Mouse (Mus musculus) liver, embryonic 11.5 days (tissue): Measurements from ENCODE around the gene Klf15. TPM values are rescaled to one million over a fixed set of nuclear protein-coding genes. Genes with fewer than 3 reads are reported as not detected.

Experiments
- ATAC-seq: fragments of 200-750 bp; cut with Nextera tagmentation; replicated peaks from 2 replicates; pipeline ENCODE4 v1.8.0; 2017; ENCODE audit warnings: moderate number of reproducible peaks, mild to moderate bottlenecking, moderate TSS enrichment, moderate library complexity; ENCODE audit not compliant: low FRiP score
- DNase-seq: peaks from one replicate; pipeline ENCODE4 v3.0.0-alpha.2; 2017; ENCODE audit warnings: low spot score
- H3K27ac ChIP-seq: fragments of 300-500 bp; sonication (generic); 2 replicates; pipeline ENCODE4 v1.5.1; 2014; ENCODE audit warnings: mild to moderate bottlenecking, low read depth, low read length, control low read depth
- H3K27me3 ChIP-seq: fragments of 300-500 bp; sonication (generic); replicated peaks from 2 replicates; pipeline ENCODE4 v1.6.1; 2014; ENCODE audit warnings: low read length, mixed read lengths; ENCODE audit not compliant: control insufficient read depth, insufficient read depth
- H3K36me3 ChIP-seq: fragments of 300-500 bp; sonication (generic); 2 replicates; pipeline ENCODE4 v1.6.1; 2014; ENCODE audit warnings: mild to moderate bottlenecking, low read length, moderate library complexity, mixed read lengths; ENCODE audit not compliant: control insufficient read depth, insufficient read depth
- H3K4me1 ChIP-seq: fragments of 300-500 bp; sonication (generic); replicated peaks from 2 replicates; pipeline ENCODE4 v1.6.1; 2014; ENCODE audit warnings: low read length, mixed read lengths; ENCODE audit not compliant: control insufficient read depth, insufficient read depth
- H3K4me2 ChIP-seq: fragments of 300-500 bp; sonication (generic); 2 replicates; pipeline ENCODE4 v1.6.1; 2014; ENCODE audit warnings: mild to moderate bottlenecking, control low read depth, moderate library complexity
- H3K4me3 ChIP-seq: fragments of 300-500 bp; sonication (generic); 2 replicates; pipeline ENCODE4 v1.5.1; 2014; ENCODE audit warnings: low read depth, low read length, control low read depth
- H3K9ac ChIP-seq: fragments of 300-500 bp; sonication (generic); 2 replicates; pipeline ENCODE4 v1.6.1; 2014; ENCODE audit warnings: low read depth, low read length, control low read depth
- H3K9me3 ChIP-seq: fragments of 300-500 bp; sonication (generic); 2 replicates; pipeline ENCODE4 v1.6.1; 2016; ENCODE audit warnings: low read length, inconsistent platforms, mixed read lengths; ENCODE audit not compliant: control insufficient read depth
- WGBS: fragments of 180-500 bp; shearing (Covaris S2); extraction: QIAGEN DNeasy Blood & Tissue Kit; methylation state at CpG from one replicate; pipeline ENCODE4 v1.1.7; 2014; 5-methylcytosine and 5-hydroxymethylcytosine counted together
- polyA plus RNA-seq: library from polyadenylated mRNA; unstranded; fragments of >200 nt; fragmentation: Nextera tagmentation; extraction: Ambion mirVana; gene quantifications from 2 replicates; pipeline ENCODE4 v1.2.1, GENCODE M21; 2014

Klf15 gene
- polyA plus RNA-seq, 1 experiment from 2014 or later, result 10.6 TPM

GRCm38 (mm10) chr6:90475176-90475853 lies 12.9 kb downstream of the Klf15 start:
- Histone ChIP-seq H3K27me3 (no peaks in the 10 kb centered on the region), H3K27ac (no peak overlapping the region), H3K9me3 (no peaks in the 10 kb centered on the region), H3K9ac (no peak overlapping the region), H3K4me2 (no peak overlapping the region), H3K4me3 (no peak overlapping the region), H3K4me1 (no peaks in the 10 kb centered on the region), H3K36me3 (no peaks in the 10 kb centered on the region)
- 70% methylated on average over 4 of the region's 4 CpGs for WGBS
- DNase-seq (no peak), ATAC-seq (no peak)

- no peak overlapping the region for H3K4me2 ChIP-seq
- H3K36me3 ChIP-seq, result no peaks in the 10 kb centered on the region
- 64% methylated on average over 3 of the region's 3 CpGs for WGBS
- no peak overlapping the region for H3K27ac ChIP-seq
- no peaks in the 10 kb centered on the region for H3K4me1 ChIP-seq
- DNase-seq (no peak), ATAC-seq (no peak)
- H3K27me3 ChIP-seq, result no peaks in the 10 kb centered on the region
- no peaks in the 10 kb centered on the region for H3K9me3 ChIP-seq
- no peak overlapping the region for H3K4me3 ChIP-seq
- no peak overlapping the region for H3K9ac ChIP-seq
Observed at GRCm38 (mm10) chr6:90475854-90476212, 13.5 kb downstream of the Klf15 start.

GRCm38 (mm10) chr6:90476941-90477518 lies 14.7 kb downstream of the Klf15 start:
- no peak overlapping the region for H3K27ac ChIP-seq

GRCm38 (mm10) chr6:90484249-90484648 lies 21.9 kb downstream of the Klf15 start:
- no peaks in the 10 kb centered on the region for H3K27me3 ChIP-seq
- H3K4me2 ChIP-seq, result no peak overlapping the region
- H3K27ac ChIP-seq, result no peak overlapping the region
- ATAC-seq, result no peak
- no peak for DNase-seq
- H3K4me3 ChIP-seq, result no peak overlapping the region
- no peaks in the 10 kb centered on the region for H3K36me3 ChIP-seq
- no peak overlapping the region for H3K9ac ChIP-seq
- no peaks in the 10 kb centered on the region for H3K9me3 ChIP-seq
- WGBS, result 61% methylated on average over 3 of the region's 3 CpGs
- no peaks in the 10 kb centered on the region for H3K4me1 ChIP-seq

More at GRCm38 (mm10) chr6:90476941-90477518, 14.7 kb downstream of the Klf15 start:
- H3K36me3 ChIP-seq, result no peaks in the 10 kb centered on the region
- H3K4me3 ChIP-seq, result no peak overlapping the region
- no peaks in the 10 kb centered on the region for H3K27me3 ChIP-seq
- ATAC-seq (no peak), DNase-seq (no peak)
- no peak overlapping the region for H3K9ac ChIP-seq
- H3K4me2 ChIP-seq, result no peak overlapping the region
- WGBS, result 46% methylated on average over 14 of the region's 14 CpGs
- no peaks in the 10 kb centered on the region for H3K9me3 ChIP-seq
- no peaks in the 10 kb centered on the region for H3K4me1 ChIP-seq

GRCm38 (mm10) chr6:90484876-90485275 lies 22.5 kb downstream of the Klf15 start:
- H3K4me3 ChIP-seq, result no peak overlapping the region
- H3K27me3 ChIP-seq, result no peaks in the 10 kb centered on the region
- DNase-seq (no peak), ATAC-seq (no peak)
- no peaks in the 10 kb centered on the region for H3K4me1 ChIP-seq
- no peaks in the 10 kb centered on the region for H3K36me3 ChIP-seq
- H3K9ac ChIP-seq, result no peak overlapping the region
- no peaks in the 10 kb centered on the region for H3K9me3 ChIP-seq
- no peak overlapping the region for H3K4me2 ChIP-seq
- WGBS, result 79% methylated on average over 5 of the region's 5 CpGs
- H3K27ac ChIP-seq, result no peak overlapping the region

GRCm38 (mm10) chr6:90486176-90486921 lies 24.0 kb downstream of the Klf15 start, which contains the start of gene Aldh1l1:
Aldh1l1 (plus strand) TSS chr6:90486427.
- Histone ChIP-seq H3K27ac (no peak within 1 kb of the TSS), H3K9me3 (no peaks in the 10 kb centered on the region), H3K4me3 (no peak within 1 kb of the TSS), H3K36me3 (no peaks in the 10 kb centered on the region), H3K27me3 (no peaks in the 10 kb centered on the region), H3K4me1 (no peaks in the 10 kb centered on the region), H3K9ac (no peak within 1 kb of the TSS), H3K4me2 (no peak within 1 kb of the TSS)
- DNase-seq, result no peak
- 75% methylated on average over 12 of the region's 12 CpGs for WGBS
- no peak for ATAC-seq

GRCm38 (mm10) chr6:90487531-90487930 lies 25.2 kb downstream of the Klf15 start:
- no peaks in the 10 kb centered on the region for H3K4me1 ChIP-seq
- H3K27me3 ChIP-seq, result no peaks in the 10 kb centered on the region
- H3K36me3 ChIP-seq, result no peaks in the 10 kb centered on the region
- no peak overlapping the region for H3K27ac ChIP-seq
- DNase-seq, result no peak
- ATAC-seq, result no peak
- no peak overlapping the region for H3K4me2 ChIP-seq
- H3K4me3 ChIP-seq, result no peak overlapping the region
- WGBS, result 78% methylated on average over 1 of the region's 1 CpGs
- no peak overlapping the region for H3K9ac ChIP-seq
- H3K9me3 ChIP-seq, result no peaks in the 10 kb centered on the region

GRCm38 (mm10) chr6:90489532-90489931 lies 27.2 kb downstream of the Klf15 start:
- WGBS, result 86% methylated on average over 3 of the region's 3 CpGs
- H3K4me1 ChIP-seq, result no peaks in the 10 kb centered on the region
- DNase-seq (no peak), ATAC-seq (no peak)
- no peaks in the 10 kb centered on the region for H3K27me3 ChIP-seq
- no peaks in the 10 kb centered on the region for H3K36me3 ChIP-seq
- no peaks in the 10 kb centered on the region for H3K9me3 ChIP-seq
- no peak overlapping the region for H3K4me2 ChIP-seq
- H3K27ac ChIP-seq, result no peak overlapping the region
- no peak overlapping the region for H3K4me3 ChIP-seq
- no peak overlapping the region for H3K9ac ChIP-seq
